Mouse (Mus musculus): Measurements from ENCODE around the gene Rdh16f2. TPM values are rescaled to one million over a fixed set of nuclear protein-coding genes. Genes with fewer than 3 reads are reported as not detected.
"Not testable (repeated sequence)": the region's sequence is repeated elsewhere in the genome, so short reads cannot be mapped to it uniquely, and the experiment has no call there.

Gene Rdh16f2
- not detected in 2 replicates for polyA plus RNA-seq (2014; fragmentation: Nextera tagmentation; extraction: Ambion mirVana)

- Histone ChIP-seq H3K9ac (ENCODE audit: low read depth, low read length) (no peak within 1 kb of the TSS), H3K4me1 (ENCODE audit: control insufficient read depth, insufficient read depth, low read length) (no peaks in the 10 kb centered on the region), H3K9me3 (replicated peaks; ENCODE audit: control insufficient read depth, low read length) (peaks cover 2% of the 10 kb centered on the region; the same call in 1 of the 2 replicates), H3K4me2 (no peak within 1 kb of the TSS), H3K27ac (ENCODE audit: low read depth, low read length) (no peak within 1 kb of the TSS), H3K4me3 (ENCODE audit: low read depth, low read length) (no peak within 1 kb of the TSS), H3K27me3 (ENCODE audit: control insufficient read depth, insufficient read depth, low read length) (no peaks in the 10 kb centered on the region), H3K36me3 (ENCODE audit: control insufficient read depth, insufficient read depth, low read length) (no peaks in the 10 kb centered on the region)
- WGBS (ENCODE audit: insufficient replicate concordance), result 76% methylated on average over 3 of the region's 3 CpGs
- ATAC-seq (replicated peaks; ENCODE audit: insufficient number of reproducible peaks, low FRiP score, low TSS enrichment), result no peak
Measured at GRCm38 (mm10) chr10:127866232-127866631, at the start of gene Rdh16f2. Rdh16f2 (plus strand) TSS chr10:127866474.

- H3K9ac ChIP-seq (ENCODE audit: low read depth, low read length); H3K27me3 ChIP-seq (ENCODE audit: control insufficient read depth, insufficient read depth, low read length); H3K4me2 ChIP-seq; H3K27ac ChIP-seq (ENCODE audit: low read depth, low read length); H3K4me3 ChIP-seq (ENCODE audit: low read depth, low read length); H3K9me3 ChIP-seq (replicated peaks; ENCODE audit: control insufficient read depth, low read length); H3K36me3 ChIP-seq (ENCODE audit: control insufficient read depth, insufficient read depth, low read length); H3K4me1 ChIP-seq (ENCODE audit: control insufficient read depth, insufficient read depth, low read length); ATAC-seq (replicated peaks; ENCODE audit: insufficient number of reproducible peaks, low FRiP score, low TSS enrichment): not testable (repeated sequence)
- 73% methylated on average over 4 of the region's 4 CpGs for WGBS (ENCODE audit: insufficient replicate concordance)
Measured at GRCm38 (mm10) chr10:127817268-127817910, 48.9 kb upstream of the Rdh16f2 start.

GRCm38 (mm10) chr10:127821806-127822205 lies 44.5 kb upstream of the Rdh16f2 start:
- ATAC-seq (replicated peaks; ENCODE audit: insufficient number of reproducible peaks, low FRiP score, low TSS enrichment); H3K27me3 ChIP-seq (ENCODE audit: control insufficient read depth, insufficient read depth, low read length); H3K9ac ChIP-seq (ENCODE audit: low read depth, low read length); H3K4me3 ChIP-seq (ENCODE audit: low read depth, low read length); H3K4me1 ChIP-seq (ENCODE audit: control insufficient read depth, insufficient read depth, low read length); H3K4me2 ChIP-seq; H3K9me3 ChIP-seq (replicated peaks; ENCODE audit: control insufficient read depth, low read length); H3K27ac ChIP-seq (ENCODE audit: low read depth, low read length); H3K36me3 ChIP-seq (ENCODE audit: control insufficient read depth, insufficient read depth, low read length): not testable (repeated sequence)
- 82% methylated on average over 2 of the region's 2 CpGs for WGBS (ENCODE audit: insufficient replicate concordance)

- H3K27me3 ChIP-seq (ENCODE audit: control insufficient read depth, insufficient read depth, low read length), result no peaks in the 10 kb centered on the region
- H3K4me2 ChIP-seq, result no peak overlapping the region
- no peak overlapping the region for H3K27ac ChIP-seq (ENCODE audit: low read depth, low read length)
- no peak for ATAC-seq (replicated peaks; ENCODE audit: insufficient number of reproducible peaks, low FRiP score, low TSS enrichment)
- WGBS (ENCODE audit: insufficient replicate concordance), result 70% methylated on average over 6 of the region's 6 CpGs
- H3K4me3 ChIP-seq (ENCODE audit: low read depth, low read length), result no peak overlapping the region
- no peak overlapping the region for H3K9ac ChIP-seq (ENCODE audit: low read depth, low read length)
- no peaks in the 10 kb centered on the region for H3K9me3 ChIP-seq (replicated peaks; ENCODE audit: control insufficient read depth, low read length)
- no peaks in the 10 kb centered on the region for H3K4me1 ChIP-seq (ENCODE audit: control insufficient read depth, insufficient read depth, low read length)
- no peaks in the 10 kb centered on the region for H3K36me3 ChIP-seq (ENCODE audit: control insufficient read depth, insufficient read depth, low read length)
Measured at GRCm38 (mm10) chr10:127825386-127825785, 40.9 kb upstream of the Rdh16f2 start.

GRCm38 (mm10) chr10:127829121-127829520 lies 37.2 kb upstream of the Rdh16f2 start:
- no peaks in the 10 kb centered on the region for H3K4me1 ChIP-seq (ENCODE audit: control insufficient read depth, insufficient read depth, low read length)
- H3K9me3 ChIP-seq (replicated peaks; ENCODE audit: control insufficient read depth, low read length), result no peaks in the 10 kb centered on the region
- H3K36me3 ChIP-seq (ENCODE audit: control insufficient read depth, insufficient read depth, low read length), result no peaks in the 10 kb centered on the region
- no peak overlapping the region for H3K4me3 ChIP-seq (ENCODE audit: low read depth, low read length)
- no peak overlapping the region for H3K9ac ChIP-seq (ENCODE audit: low read depth, low read length)
- H3K4me2 ChIP-seq, result no peak overlapping the region
- no peak overlapping the region for H3K27ac ChIP-seq (ENCODE audit: low read depth, low read length)
- no peaks in the 10 kb centered on the region for H3K27me3 ChIP-seq (ENCODE audit: control insufficient read depth, insufficient read depth, low read length)
- 70% methylated on average over 3 of the region's 3 CpGs for WGBS (ENCODE audit: insufficient replicate concordance)
- no peak for ATAC-seq (replicated peaks; ENCODE audit: insufficient number of reproducible peaks, low FRiP score, low TSS enrichment)

- H3K4me2 ChIP-seq; H3K36me3 ChIP-seq (ENCODE audit: control insufficient read depth, insufficient read depth, low read length); H3K4me1 ChIP-seq (ENCODE audit: control insufficient read depth, insufficient read depth, low read length); H3K9ac ChIP-seq (ENCODE audit: low read depth, low read length); H3K27me3 ChIP-seq (ENCODE audit: control insufficient read depth, insufficient read depth, low read length); H3K9me3 ChIP-seq (replicated peaks; ENCODE audit: control insufficient read depth, low read length); H3K27ac ChIP-seq (ENCODE audit: low read depth, low read length); ATAC-seq (replicated peaks; ENCODE audit: insufficient number of reproducible peaks, low FRiP score, low TSS enrichment); H3K4me3 ChIP-seq (ENCODE audit: low read depth, low read length): not testable (repeated sequence)
- 90% methylated on average over 1 of the region's 1 CpGs for WGBS (ENCODE audit: insufficient replicate concordance)
Measured at GRCm38 (mm10) chr10:127834186-127834585, 32.1 kb upstream of the Rdh16f2 start.

GRCm38 (mm10) chr10:127835292-127835691 lies 31.0 kb upstream of the Rdh16f2 start:
- no peak overlapping the region for H3K9ac ChIP-seq (ENCODE audit: low read depth, low read length)
- no peaks in the 10 kb centered on the region for H3K9me3 ChIP-seq (replicated peaks; ENCODE audit: control insufficient read depth, low read length)
- no peaks in the 10 kb centered on the region for H3K27me3 ChIP-seq (ENCODE audit: control insufficient read depth, insufficient read depth, low read length)
- no peak overlapping the region for H3K4me3 ChIP-seq (ENCODE audit: low read depth, low read length)
- no peak for ATAC-seq (replicated peaks; ENCODE audit: insufficient number of reproducible peaks, low FRiP score, low TSS enrichment)
- 75% methylated on average over 5 of the region's 5 CpGs for WGBS (ENCODE audit: insufficient replicate concordance)
- H3K36me3 ChIP-seq (ENCODE audit: control insufficient read depth, insufficient read depth, low read length), result no peaks in the 10 kb centered on the region
- H3K4me1 ChIP-seq (ENCODE audit: control insufficient read depth, insufficient read depth, low read length), result no peaks in the 10 kb centered on the region
- H3K4me2 ChIP-seq, result no peak overlapping the region
- H3K27ac ChIP-seq (ENCODE audit: low read depth, low read length), result no peak overlapping the region

GRCm38 (mm10) chr10:127837793-127838192 lies 28.5 kb upstream of the Rdh16f2 start:
- not testable (repeated sequence) for H3K36me3 ChIP-seq (ENCODE audit: control insufficient read depth, insufficient read depth, low read length); H3K9ac ChIP-seq (ENCODE audit: low read depth, low read length); H3K4me3 ChIP-seq (ENCODE audit: low read depth, low read length); H3K4me1 ChIP-seq (ENCODE audit: control insufficient read depth, insufficient read depth, low read length); ATAC-seq (replicated peaks; ENCODE audit: insufficient number of reproducible peaks, low FRiP score, low TSS enrichment); H3K9me3 ChIP-seq (replicated peaks; ENCODE audit: control insufficient read depth, low read length); H3K27me3 ChIP-seq (ENCODE audit: control insufficient read depth, insufficient read depth, low read length); H3K4me2 ChIP-seq; H3K27ac ChIP-seq (ENCODE audit: low read depth, low read length)
- 86% methylated on average over 5 of the region's 5 CpGs for WGBS (ENCODE audit: insufficient replicate concordance)

GRCm38 (mm10) chr10:127838539-127838938 lies 27.7 kb upstream of the Rdh16f2 start:
- H3K4me2 ChIP-seq, result no peak overlapping the region
- no peaks in the 10 kb centered on the region for H3K4me1 ChIP-seq (ENCODE audit: control insufficient read depth, insufficient read depth, low read length)
- no peak overlapping the region for H3K4me3 ChIP-seq (ENCODE audit: low read depth, low read length)
- no peak overlapping the region for H3K9ac ChIP-seq (ENCODE audit: low read depth, low read length)
- 76% methylated on average over 2 of the region's 2 CpGs for WGBS (ENCODE audit: insufficient replicate concordance)
- H3K27ac ChIP-seq (ENCODE audit: low read depth, low read length), result no peak overlapping the region
- H3K27me3 ChIP-seq (ENCODE audit: control insufficient read depth, insufficient read depth, low read length), result no peaks in the 10 kb centered on the region
- no peaks in the 10 kb centered on the region for H3K36me3 ChIP-seq (ENCODE audit: control insufficient read depth, insufficient read depth, low read length)
- no peaks in the 10 kb centered on the region for H3K9me3 ChIP-seq (replicated peaks; ENCODE audit: control insufficient read depth, low read length)
- ATAC-seq (replicated peaks; ENCODE audit: insufficient number of reproducible peaks, low FRiP score, low TSS enrichment), result no peak
